Mouse (Mus musculus): ENCODE results near the gene Dlx4. TPM values are rescaled to one million over a fixed set of nuclear protein-coding genes. Genes with fewer than 3 reads are reported as not detected.
A peak's percentile ranks its signal among the peaks of the same experiment; 100 is the strongest.

Dlx4 gene
- polyA plus RNA-seq, 1 experiment: not detected

GRCm38 (mm10) chr11:95126272-95127245 lies 19.5 kb downstream of the Dlx4 start:
- Histone ChIP-seq H3K4me3 (ENCODE audit: insufficient read depth, low read length) (no peak overlapping the region), H3K27ac (ENCODE audit: insufficient read depth, low read length) (no peak overlapping the region), H3K4me1 (ENCODE audit: control insufficient read depth, insufficient read depth, low read length) (no peaks in the 10 kb centered on the region)
- TF ChIP-seq POLR2A (IDR thresholded peaks at IDR 0.05; ENCODE audit: low read depth, low read length) (no peak), CTCF (IDR thresholded peaks at IDR 0.05; ENCODE audit: borderline replicate concordance, insufficient read depth, low read length) (no peak)

- no peak for TF ChIP-seq CTCF (IDR thresholded peaks at IDR 0.05; ENCODE audit: borderline replicate concordance, insufficient read depth, low read length)
- no peak for TF ChIP-seq POLR2A (IDR thresholded peaks at IDR 0.05; ENCODE audit: low read depth, low read length)
- Histone ChIP-seq H3K27ac (ENCODE audit: insufficient read depth, low read length) (no peak overlapping the region), H3K4me3 (ENCODE audit: insufficient read depth, low read length) (no peak overlapping the region), H3K4me1 (ENCODE audit: control insufficient read depth, insufficient read depth, low read length) (no peaks in the 10 kb centered on the region)
These were observed 20.6 kb downstream of the Dlx4 start for GRCm38 (mm10) chr11:95125366-95125948.

GRCm38 (mm10) chr11:95122100-95122489 lies 24.0 kb downstream of the Dlx4 start:
- TF ChIP-seq CTCF (IDR thresholded peaks at IDR 0.05; ENCODE audit: borderline replicate concordance, insufficient read depth, low read length): no peak
- TF ChIP-seq POLR2A (IDR thresholded peaks at IDR 0.05; ENCODE audit: low read depth, low read length): no peak
- Histone ChIP-seq H3K4me1 (ENCODE audit: control insufficient read depth, insufficient read depth, low read length) (no peaks in the 10 kb centered on the region), H3K27ac (ENCODE audit: insufficient read depth, low read length) (no peak overlapping the region), H3K4me3 (ENCODE audit: insufficient read depth, low read length) (no peak overlapping the region)

GRCm38 (mm10) chr11:95121161-95122099 lies 24.6 kb downstream of the Dlx4 start:
- 0 out of 2 replicates have a peak overlapping the region, but pooled peaks have one; percentile 15 for H3K4me3 ChIP-seq (ENCODE audit: insufficient read depth, low read length)
- TF ChIP-seq CTCF (IDR thresholded peaks at IDR 0.05; ENCODE audit: borderline replicate concordance, insufficient read depth, low read length) (no peak), POLR2A (IDR thresholded peaks at IDR 0.05; ENCODE audit: low read depth, low read length) (no peak)
- no peak overlapping the region for H3K27ac ChIP-seq (ENCODE audit: insufficient read depth, low read length)
- H3K4me1 ChIP-seq (ENCODE audit: control insufficient read depth, insufficient read depth, low read length): no peaks in the 10 kb centered on the region

- no peak for TF ChIP-seq CTCF (IDR thresholded peaks at IDR 0.05; ENCODE audit: borderline replicate concordance, insufficient read depth, low read length)
- no peak for TF ChIP-seq POLR2A (IDR thresholded peaks at IDR 0.05; ENCODE audit: low read depth, low read length)
- H3K4me1 ChIP-seq (ENCODE audit: control insufficient read depth, insufficient read depth, low read length): no peaks in the 10 kb centered on the region
- H3K27ac ChIP-seq (ENCODE audit: insufficient read depth, low read length): no peak overlapping the region
- H3K4me3 ChIP-seq (ENCODE audit: insufficient read depth, low read length): no peak overlapping the region
These were observed 25.4 kb downstream of the Dlx4 start for GRCm38 (mm10) chr11:95120633-95121020.

GRCm38 (mm10) chr11:95119990-95120632 lies 26.0 kb downstream of the Dlx4 start, which contains the start of gene Dlx3:
TSS of gene Dlx3 (plus strand) at chr11:95120119.
- peak within 1 kb of the TSS; percentile 22; the same call in 1 of the 2 replicates for H3K4me3 ChIP-seq (ENCODE audit: insufficient read depth, low read length)
- H3K27ac ChIP-seq (ENCODE audit: insufficient read depth, low read length): no peak within 1 kb of the TSS
- H3K4me1 ChIP-seq (ENCODE audit: control insufficient read depth, insufficient read depth, low read length): no peaks in the 10 kb centered on the region
- no peak for TF ChIP-seq POLR2A (IDR thresholded peaks at IDR 0.05; ENCODE audit: low read depth, low read length)
- no peak for TF ChIP-seq CTCF (IDR thresholded peaks at IDR 0.05; ENCODE audit: borderline replicate concordance, insufficient read depth, low read length)

GRCm38 (mm10) chr11:95118505-95118904 lies 27.6 kb downstream of the Dlx4 start:
- H3K4me3 ChIP-seq (ENCODE audit: insufficient read depth, low read length): no peak overlapping the region

GRCm38 (mm10) chr11:95117030-95117429 lies 29.0 kb downstream of the Dlx4 start:
- Histone ChIP-seq H3K4me3 (ENCODE audit: insufficient read depth, low read length) (no peak overlapping the region), H3K27ac (ENCODE audit: insufficient read depth, low read length) (no peak overlapping the region), H3K4me1 (ENCODE audit: control insufficient read depth, insufficient read depth, low read length) (no peaks in the 10 kb centered on the region)
- TF ChIP-seq POLR2A (IDR thresholded peaks at IDR 0.05; ENCODE audit: low read depth, low read length) (no peak), CTCF (IDR thresholded peaks at IDR 0.05; ENCODE audit: borderline replicate concordance, insufficient read depth, low read length) (peak; percentile 88)

More at GRCm38 (mm10) chr11:95118505-95118904, 27.6 kb downstream of the Dlx4 start:
- H3K27ac ChIP-seq (ENCODE audit: insufficient read depth, low read length): no peak overlapping the region
- no peaks in the 10 kb centered on the region for H3K4me1 ChIP-seq (ENCODE audit: control insufficient read depth, insufficient read depth, low read length)
- TF ChIP-seq CTCF (IDR thresholded peaks at IDR 0.05; ENCODE audit: borderline replicate concordance, insufficient read depth, low read length) (peak; percentile 96), POLR2A (IDR thresholded peaks at IDR 0.05; ENCODE audit: low read depth, low read length) (no peak)

- H3K27ac ChIP-seq (ENCODE audit: insufficient read depth, low read length): no peak overlapping the region
- H3K4me3 ChIP-seq (ENCODE audit: insufficient read depth, low read length): no peak overlapping the region
- TF ChIP-seq CTCF (IDR thresholded peaks at IDR 0.05; ENCODE audit: borderline replicate concordance, insufficient read depth, low read length): no peak
- no peak for TF ChIP-seq POLR2A (IDR thresholded peaks at IDR 0.05; ENCODE audit: low read depth, low read length)
- peaks cover 6% of the 10 kb centered on the region for H3K4me1 ChIP-seq (ENCODE audit: control insufficient read depth, insufficient read depth, low read length)
These were observed 36.0 kb downstream of the Dlx4 start for GRCm38 (mm10) chr11:95110081-95110480.

All from embryonic fibroblast, embryonic 13.5 days (primary cell).